In genomic region chr11:72086251-72087046, GRCm38 (mm10) we compare ENCODE assay signal across 8 mouse cellular contexts. TPM values are rescaled to one million over a fixed set of nuclear protein-coding genes. Genes with fewer than 3 reads are reported as not detected.
DNase-seq lines count a peak whose midpoint lies in the region; ATAC-seq and TF ChIP-seq lines count a peak whose summit lies in the region.

No protein-coding gene starts in this region.

- no peak for TF ChIP-seq EP300 in heart, adult 2 months (IDR thresholded peaks at IDR 0.05; ENCODE audit: insufficient read depth, low read depth, low read length)

- no peaks in the 10 kb centered on the region for H3K9me3 ChIP-seq in midbrain, embryonic 16.5 days (replicated peaks; ENCODE audit: control insufficient read depth, low read length, poor library complexity, severe bottlenecking)

- WGBS in heart, adult 2 months, result 17% methylated on average over 11 of the region's 11 CpGs
- 18% methylated on average over 11 of the region's 11 CpGs for whole genome bisulfite sequencing in midbrain, embryonic 16.5 days
- 33% methylated on average over 11 of the region's 11 CpGs for WGBS in lung, adult 2 months

- H3K4me3 ChIP-seq in heart, adult 2 months, result no peak overlapping the region
- H3K4me3 ChIP-seq in layer of hippocampus, adult 2 months, result no peak overlapping the region
- H3K4me3 ChIP-seq in midbrain, embryonic 16.5 days (ENCODE audit: low read depth, low read length), result no peak overlapping the region
- H3K4me3 ChIP-seq in lung, adult 2 months (replicated peaks; ENCODE audit: extremely low read depth, low read depth, low read length), result no peak overlapping the region

- no peak overlapping the region for H3K4me2 ChIP-seq in midbrain, embryonic 16.5 days (ENCODE audit: low read length)

- H3K4me1 ChIP-seq in heart, adult 2 months (ENCODE audit: control insufficient read depth, insufficient read depth, low read length), result peaks cover 4% of the 10 kb centered on the region; the same call in 1 of the 2 replicates
- peaks cover 14% of the 10 kb centered on the region for H3K4me1 ChIP-seq in midbrain, embryonic 16.5 days (ENCODE audit: control insufficient read depth, insufficient read depth, low read length)
- H3K4me1 ChIP-seq in lung, adult 2 months (ENCODE audit: control insufficient read depth, insufficient read depth, low read length), result 0 out of 2 replicates have a peak, but pooled peaks cover 2% of the 10 kb centered on the region

- H3K36me3 ChIP-seq in heart, adult 2 months (ENCODE audit: control insufficient read depth, insufficient read depth, low read length), result no peaks in the 10 kb centered on the region
- H3K36me3 ChIP-seq in midbrain, embryonic 16.5 days (ENCODE audit: control insufficient read depth, insufficient read depth, low read length), result no peaks in the 10 kb centered on the region

- DNase-seq in heart, adult 2 months, result peak; percentile 34 to 39
- no peak for DNase-seq in heart, postnatal 25 days (ENCODE audit: low spot score)
- DNase-seq in frontal cortex, postnatal 10 days (ENCODE audit: low spot score in 2 of 2), result peak; percentile 59 to 74
- peak; percentile 39 to 57 for DNase-seq in layer of hippocampus, adult 2 months (ENCODE audit: low spot score in 2 of 2)
- DNase-seq in ovary, adult 18-20 months (ENCODE audit: low spot score), result no peak
- no peak for DNase-seq in adrenal gland, adult (ENCODE audit: inconsistent age in 2 of 2, low spot score in 1 of 2)
- DNase-seq in lung, adult 2 months, result no peak

- H3K9ac ChIP-seq in heart, adult 2 months (ENCODE audit: low read depth, low read length), result peak overlapping the region; percentile 34; the same call in 1 of the 2 replicates
- H3K9ac ChIP-seq in midbrain, embryonic 16.5 days (ENCODE audit: low read depth, low read length), result peak overlapping the region; percentile 36

- H3K27me3 ChIP-seq in heart, adult 2 months (ENCODE audit: control insufficient read depth, insufficient read depth, low read length), result no peaks in the 10 kb centered on the region
- H3K27me3 ChIP-seq in midbrain, embryonic 16.5 days (ENCODE audit: control insufficient read depth, insufficient read depth, low read depth, low read length), result no peaks in the 10 kb centered on the region

- ATAC-seq in midbrain, embryonic 16.5 days, result peak; percentile 82

- no peak for TF ChIP-seq POLR2A in heart, adult 2 months (IDR thresholded peaks at IDR 0.05; ENCODE audit: insufficient read depth, low read depth, low read length)
- no peak for TF ChIP-seq POLR2A in lung, adult 2 months (IDR thresholded peaks at IDR 0.05; ENCODE audit: borderline replicate concordance, extremely low read depth, low read depth, low read length)

- H3K27ac ChIP-seq in heart, adult 2 months, result no peak overlapping the region; the same call in 1 of the 2 replicates
- peak overlapping the region; percentile 53 for H3K27ac ChIP-seq in layer of hippocampus, adult 2 months
- H3K27ac ChIP-seq in midbrain, embryonic 16.5 days (ENCODE audit: low read length), result peak overlapping the region; percentile 84

- intact Hi-C loops in heart, adult 2 months (cut with DNase I), result no loop called here
- intact Hi-C loops in heart, postnatal 25 days (cut with DNase I), result no loop called here

- no peak for TF ChIP-seq CTCF in heart, adult 2 months (IDR thresholded peaks at IDR 0.05)
- no peak for TF ChIP-seq CTCF in layer of hippocampus, adult 2 months (conservative IDR thresholded peaks at IDR 0.05)
- TF ChIP-seq CTCF in lung, adult 2 months (IDR thresholded peaks at IDR 0.05; ENCODE audit: insufficient read depth, low read length), result no peak

- H3K79me2 ChIP-seq in heart, adult 2 months (replicated peaks; ENCODE audit: control insufficient read depth, insufficient read depth, low read length), result no peaks in the 10 kb centered on the region

RNA-seq across cellular contexts. Expression of gene Pimreg, which starts 44.6 kb away (rescaled TPM):
- under 1 TPM in 1 of 2 experiments, not detected in 1; 0.75 TPM for total RNA-seq in heart, adult 2 months (2021)
- 0.45 and 0.73 TPM in 2 replicates for polyA plus RNA-seq in heart, adult 2 months (2012; rRNA removed)
- 1 to 10 TPM; 1.0 to 2.6 TPM for total RNA-seq in heart, postnatal 25 days (2021)
- under 1 TPM; 0.90 to 0.93 TPM for total RNA-seq in layer of hippocampus, adult 2 months (2021)
- 19.4 and 24.5 TPM in 2 replicates for polyA plus RNA-seq in midbrain, embryonic 16.5 days (2015; fragmentation: Nextera tagmentation; extraction: Ambion mirVana)
- 1.2 and 1.8 TPM in 2 replicates for polyA plus RNA-seq in lung, adult 2 months (2012; rRNA removed)

RNA-seq across cellular contexts. Expression of gene Pitpnm3, which starts 49.1 kb away (rescaled TPM):
- 1 to 10 TPM; 1.2 to 2.0 TPM for total RNA-seq in heart, adult 2 months (2021)
- 5.1 TPM in 2 replicates for polyA plus RNA-seq in heart, adult 2 months (2012; rRNA removed)
- total RNA-seq in heart, postnatal 25 days (2021), result 1 to 10 TPM; 1.6 to 1.8 TPM
- total RNA-seq in layer of hippocampus, adult 2 months (2021), result 10 to 100 TPM; 29.3 to 30.0 TPM
- 5.4 and 6.1 TPM in 2 replicates for polyA plus RNA-seq in midbrain, embryonic 16.5 days (2015; fragmentation: Nextera tagmentation; extraction: Ambion mirVana)
- 26.9 and 30.0 TPM in 2 replicates for polyA plus RNA-seq in lung, adult 2 months (2012; rRNA removed)

RNA-seq across cellular contexts. Expression of gene Aipl1, which starts 49.1 kb away (rescaled TPM):
- not detected for total RNA-seq in heart, adult 2 months (2021)
- 0.04 TPM in 1 of 2 replicates, not detected in the other for polyA plus RNA-seq in heart, adult 2 months (2012; rRNA removed)
- not detected for total RNA-seq in heart, postnatal 25 days (2021)
- total RNA-seq in layer of hippocampus, adult 2 months (2021), result not detected
- polyA plus RNA-seq in midbrain, embryonic 16.5 days (2015; fragmentation: Nextera tagmentation; extraction: Ambion mirVana), result 0.34 and 0.65 TPM in 2 replicates
- polyA plus RNA-seq in lung, adult 2 months (2012; rRNA removed), result 0.08 and 0.11 TPM in 2 replicates

Comparison
In these comparisons a context has a peak if more than half of its experiments do, and no peak if none do; other contexts are left out.
1. DNase-seq: peak in heart, adult 2 months (2 of 2), frontal cortex, postnatal 10 days (2 of 2) and layer of hippocampus, adult 2 months (2 of 2); none in heart, postnatal 25 days (single experiment), ovary, adult 18-20 months (single experiment), adrenal gland, adult (0 of 2) and lung, adult 2 months (single experiment).
2. RNA of gene Pitpnm3, which starts 49.1 kb away (total RNA-seq): 29.3 to 30.0 TPM in layer of hippocampus, adult 2 months; 1.2 to 2.0 TPM in heart, adult 2 months and 1.6 to 1.8 TPM in heart, postnatal 25 days; every median in the first group is over 10 times any median in the second.